ENCODE assay signal across 9 mouse cellular contexts in genomic region chr2:18585564-18586336, GRCm38 (mm10).
DNase-seq lines count a peak whose midpoint lies in the region; ATAC-seq and TF ChIP-seq lines count a peak whose summit lies in the region.
"Had no signal": no experiment of that assay in that cellular context is flagged by ENCODE, and none has a peak within 500 bp of the region (broad histone marks: within the 10 kb centered on the region; RNA-seq: fewer than 3 reads in every experiment).

No protein-coding gene starts in this region.

- H3K9ac ChIP-seq in forebrain, postnatal 0 days = no peak overlapping the region
- no peak overlapping the region for H3K9ac ChIP-seq in forebrain, embryonic 14.5 days (ENCODE audit: low read length)
- no peak overlapping the region for H3K9ac ChIP-seq in lung, postnatal 0 days (replicated peaks; ENCODE audit: low read depth)
- H3K9ac ChIP-seq: limb, embryonic 15.5 days had no signal

- no peak for TF ChIP-seq POLR2A in lung, adult 2 months (IDR thresholded peaks at IDR 0.05; ENCODE audit: borderline replicate concordance, extremely low read depth, low read depth, low read length)

- no peak overlapping the region for H3K4me3 ChIP-seq in forebrain, postnatal 0 days (ENCODE audit: low read depth, low read length)
- H3K4me3 ChIP-seq in forebrain, embryonic 14.5 days (ENCODE audit: low read depth, low read length) = no peak overlapping the region
- H3K4me3 ChIP-seq in embryonic facial prominence, embryonic 10.5 days = no peak overlapping the region
- no peak overlapping the region for H3K4me3 ChIP-seq in lung, adult 2 months (replicated peaks; ENCODE audit: extremely low read depth, low read depth, low read length)
- no peak overlapping the region for H3K4me3 ChIP-seq in lung, postnatal 0 days (ENCODE audit: low read depth, low read length)

- 47% methylated on average over 9 of the region's 9 CpGs for whole genome bisulfite sequencing in forebrain, postnatal 0 days
- 50% methylated on average over 9 of the region's 9 CpGs for WGBS in forebrain, embryonic 14.5 days
- 27% methylated on average over 9 of the region's 9 CpGs for WGBS in embryonic facial prominence, embryonic 10.5 days
- WGBS in lung, adult 2 months = 63% methylated on average over 9 of the region's 9 CpGs
- WGBS in lung, postnatal 0 days = 45% methylated on average over 9 of the region's 9 CpGs

- no peaks in the 10 kb centered on the region for H3K9me3 ChIP-seq in forebrain, postnatal 0 days (ENCODE audit: low read length)
- H3K9me3 ChIP-seq in forebrain, embryonic 14.5 days (replicated peaks; ENCODE audit: control insufficient read depth, low read length) = no peaks in the 10 kb centered on the region
- H3K9me3 ChIP-seq in embryonic facial prominence, embryonic 10.5 days = no peaks in the 10 kb centered on the region
- no peaks in the 10 kb centered on the region for H3K9me3 ChIP-seq in lung, postnatal 0 days (ENCODE audit: low read length)
- H3K9me3 ChIP-seq: limb, embryonic 15.5 days had no signal

- H3K36me3 ChIP-seq in forebrain, postnatal 0 days (ENCODE audit: insufficient read depth) = no peaks in the 10 kb centered on the region
- no peaks in the 10 kb centered on the region for H3K36me3 ChIP-seq in forebrain, embryonic 14.5 days (ENCODE audit: control insufficient read depth, insufficient read depth, low read length)
- H3K36me3 ChIP-seq in embryonic facial prominence, embryonic 10.5 days (replicated peaks) = no peaks in the 10 kb centered on the region
- no peaks in the 10 kb centered on the region for H3K36me3 ChIP-seq in lung, postnatal 0 days (ENCODE audit: insufficient read depth, low read length)
- H3K36me3 ChIP-seq: limb, embryonic 15.5 days had no signal

- DNase-seq in forebrain, postnatal 0 days = no peak
- DNase-seq in forebrain, embryonic 14.5 days (ENCODE audit: low spot score) = no peak
- DNase-seq in right cerebral cortex, postnatal 10 days (ENCODE audit: low spot score in 2 of 2) = peak; percentile 22 to 26
- no peak for DNase-seq in right cerebral cortex, postnatal 14 days
- peak; percentile 20 for DNase-seq in embryonic facial prominence, embryonic 10.5 days (ENCODE audit: low spot score)
- peak; percentile 11 to 17 for DNase-seq in thymus, postnatal 36 days
- no peak for DNase-seq in lung, adult 2 months
- no peak for DNase-seq in lung, postnatal 0 days (ENCODE audit: low spot score)

- ATAC-seq in forebrain, postnatal 0 days = no peak
- no peak for ATAC-seq in forebrain, embryonic 14.5 days
- no peak for ATAC-seq in lung, postnatal 0 days

- no peak overlapping the region for H3K4me2 ChIP-seq in forebrain, postnatal 0 days (ENCODE audit: low read depth)
- H3K4me2 ChIP-seq in forebrain, embryonic 14.5 days (ENCODE audit: low read length) = no peak overlapping the region
- no peak overlapping the region for H3K4me2 ChIP-seq in lung, postnatal 0 days (replicated peaks; ENCODE audit: low read depth, low read length)

- no peaks in the 10 kb centered on the region; the same call in 1 of the 2 replicates for H3K27me3 ChIP-seq in forebrain, postnatal 0 days (ENCODE audit: insufficient read depth, low read length)
- peaks cover 3% of the 10 kb centered on the region; the same call in 1 of the 2 replicates for H3K27me3 ChIP-seq in forebrain, embryonic 14.5 days (replicated peaks; ENCODE audit: control insufficient read depth, insufficient read depth, low read length)
- peaks cover 16% of the 10 kb centered on the region for H3K27me3 ChIP-seq in embryonic facial prominence, embryonic 10.5 days (replicated peaks; ENCODE audit: low read depth, poor library complexity, severe bottlenecking)
- H3K27me3 ChIP-seq in lung, postnatal 0 days (replicated peaks; ENCODE audit: insufficient read depth, low read length) = no peaks in the 10 kb centered on the region

- peak; percentile 22; the same call in 1 of the 2 replicates for TF ChIP-seq CTCF in forebrain, postnatal 0 days (IDR thresholded peaks at IDR 0.05; ENCODE audit: low read depth)
- TF ChIP-seq CTCF in lung, adult 2 months (IDR thresholded peaks at IDR 0.05; ENCODE audit: insufficient read depth, low read length) = no peak
- no peak for TF ChIP-seq CTCF in lung, postnatal 0 days (IDR thresholded peaks at IDR 0.05)

- no peaks in the 10 kb centered on the region for H3K4me1 ChIP-seq in forebrain, postnatal 0 days (ENCODE audit: insufficient read depth)
- H3K4me1 ChIP-seq in forebrain, embryonic 14.5 days (ENCODE audit: control insufficient read depth, insufficient read depth, low read length) = peaks cover 2% of the 10 kb centered on the region; the same call in 1 of the 2 replicates
- peaks cover 6% of the 10 kb centered on the region; the same call in 1 of the 2 replicates for H3K4me1 ChIP-seq in embryonic facial prominence, embryonic 10.5 days
- H3K4me1 ChIP-seq in lung, adult 2 months (ENCODE audit: control insufficient read depth, insufficient read depth, low read length) = no peaks in the 10 kb centered on the region
- no peaks in the 10 kb centered on the region for H3K4me1 ChIP-seq in lung, postnatal 0 days (ENCODE audit: insufficient read depth, low read depth, low read length)
- H3K4me1 ChIP-seq: limb, embryonic 15.5 days had no signal

- TF ChIP-seq EP300 in lung, postnatal 0 days (IDR thresholded peaks at IDR 0.05) = no peak

- no peak overlapping the region for H3K27ac ChIP-seq in forebrain, postnatal 0 days (ENCODE audit: low read depth, low read length)
- no peak overlapping the region for H3K27ac ChIP-seq in forebrain, embryonic 14.5 days (ENCODE audit: low read depth, low read length)
- H3K27ac ChIP-seq in embryonic facial prominence, embryonic 10.5 days (replicated peaks) = no peak overlapping the region
- H3K27ac ChIP-seq in lung, postnatal 0 days (ENCODE audit: low read length) = no peak overlapping the region
- H3K27ac ChIP-seq: limb, embryonic 15.5 days had no signal

Comparison
In these comparisons a context has a peak if more than half of its experiments do, and no peak if none do; other contexts are left out.
1. DNase-seq: peak in right cerebral cortex, postnatal 10 days (2 of 2), embryonic facial prominence, embryonic 10.5 days (single experiment) and thymus, postnatal 36 days (2 of 2); none in forebrain, postnatal 0 days (single experiment), forebrain, embryonic 14.5 days (single experiment), right cerebral cortex, postnatal 14 days (single experiment), lung, adult 2 months (single experiment) and lung, postnatal 0 days (single experiment).